Mouse (Mus musculus): ENCODE results near the gene Eef1akmt3.

DNA sequence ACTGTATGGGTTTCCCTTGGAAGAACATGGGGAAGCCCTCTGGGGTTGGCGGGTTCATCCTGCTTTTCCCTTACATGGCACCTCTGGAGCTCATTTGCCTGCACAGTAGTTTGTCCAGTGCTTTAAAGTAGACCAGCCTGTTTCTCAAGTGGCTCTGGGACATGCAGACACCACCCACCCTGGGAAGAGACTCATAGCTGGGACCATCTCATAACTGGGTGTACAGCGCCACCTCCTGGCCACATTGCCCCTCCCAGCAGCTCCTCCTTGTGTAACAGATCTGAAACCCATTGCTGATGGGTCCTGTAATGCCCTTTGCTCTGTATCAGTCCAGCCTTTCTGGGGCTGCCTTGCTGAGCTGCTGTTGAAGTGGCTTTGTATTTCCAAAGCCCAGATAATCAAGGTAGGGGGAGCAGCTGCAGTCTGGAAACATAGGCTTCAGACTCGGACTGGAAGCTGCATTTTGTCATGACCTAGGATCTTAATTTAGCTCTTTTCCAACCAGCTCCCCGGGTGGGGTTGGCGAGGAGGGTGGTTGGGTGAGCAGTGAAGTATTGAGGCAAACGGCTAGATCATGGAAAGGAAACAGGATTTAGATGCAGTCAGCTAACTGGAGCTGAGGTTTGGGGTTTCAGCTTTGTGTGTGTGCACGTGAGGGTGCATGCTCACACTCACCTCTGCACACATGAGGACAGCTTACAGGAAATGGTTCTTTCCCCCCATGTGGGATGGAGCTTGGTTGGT lies 50.8 kb downstream of the Eef1akmt3 start:
- TF ChIP-seq POLR2A (IDR thresholded peaks at IDR 0.05; ENCODE audit: extremely low read depth, insufficient read depth, low read length) (no peak), CTCF (IDR thresholded peaks at IDR 0.05; ENCODE audit: low read depth, low read length) (peak; percentile 96)
